Mouse (Mus musculus): ENCODE data around the gene Fyn.

Gene Fyn

DNA sequence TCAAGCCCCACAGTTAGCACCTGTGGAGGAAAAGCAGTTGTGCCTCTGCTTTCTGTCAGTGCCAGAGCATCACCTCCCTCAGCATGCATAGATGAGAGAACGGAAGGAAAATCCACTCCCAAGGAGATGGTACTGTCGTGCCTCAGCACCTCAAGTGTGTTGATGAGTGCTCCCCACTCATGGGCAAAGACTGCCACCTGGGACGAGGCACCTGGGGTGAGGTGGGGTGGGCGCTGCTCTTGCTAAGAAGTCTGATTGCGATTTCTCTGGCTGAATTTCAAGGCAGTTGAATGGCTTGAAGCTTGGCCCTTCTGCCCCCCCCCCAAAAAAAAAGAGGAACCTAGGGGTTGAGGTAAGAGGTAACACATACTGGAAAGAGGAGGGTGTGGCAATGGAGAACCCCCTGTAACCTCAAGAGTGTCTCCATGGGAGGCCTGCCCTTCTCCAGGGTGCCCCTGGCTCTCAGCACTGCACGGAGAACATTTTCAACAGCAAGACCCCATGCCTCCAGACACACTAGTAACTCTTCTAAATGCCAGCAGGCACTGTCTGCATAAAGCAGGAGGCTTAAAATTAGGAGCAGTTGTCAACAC, 148.0 kb downstream of the Fyn start:
- no peak for DNase-seq

DNA sequence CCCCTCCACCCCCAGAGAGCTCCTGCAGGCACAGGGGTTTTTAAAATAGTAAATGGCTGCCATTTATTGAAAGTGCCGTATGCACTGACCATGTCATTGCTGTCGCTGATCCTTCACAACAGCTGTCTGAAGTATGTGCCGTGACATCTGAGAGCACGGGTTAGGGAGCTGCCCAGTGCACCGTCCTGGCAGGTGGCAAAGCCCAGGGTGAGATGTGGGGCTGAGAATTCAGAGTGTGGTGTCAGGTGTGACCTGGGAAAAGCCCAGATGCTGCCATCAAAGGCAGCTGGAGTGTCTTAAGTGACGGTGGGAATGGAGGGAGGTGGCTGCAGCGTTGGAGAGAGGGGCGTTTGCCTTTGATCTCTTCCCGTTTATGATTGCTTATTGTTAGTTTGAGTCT, 148.7 kb downstream of the Fyn start:
- DNase-seq, result no peak

GRCm38 (mm10) chr10:39518232-39518631, 149.6 kb downstream of the Fyn start:
- no peak for DNase-seq

DNA sequence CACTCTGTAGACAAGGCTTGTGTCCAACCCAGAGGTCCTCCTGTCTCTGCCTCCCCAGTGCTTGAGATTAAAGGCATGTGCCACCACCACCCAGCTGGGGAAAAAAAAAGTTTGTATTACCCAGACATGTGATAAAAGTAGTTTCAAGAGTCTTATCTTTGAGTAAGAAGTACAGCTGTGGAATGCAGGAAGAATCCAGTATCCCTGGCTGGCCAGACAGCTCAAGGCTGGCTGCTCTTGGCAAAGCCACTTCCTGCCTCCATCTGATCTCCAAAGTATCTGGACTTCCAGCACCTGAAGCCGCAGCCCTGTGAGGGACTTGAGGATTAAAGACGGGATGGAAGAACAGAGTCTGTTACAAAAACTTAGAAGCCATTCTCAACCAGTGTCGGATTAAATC, 150.2 kb downstream of the Fyn start:
- no peak for DNase-seq

DNA sequence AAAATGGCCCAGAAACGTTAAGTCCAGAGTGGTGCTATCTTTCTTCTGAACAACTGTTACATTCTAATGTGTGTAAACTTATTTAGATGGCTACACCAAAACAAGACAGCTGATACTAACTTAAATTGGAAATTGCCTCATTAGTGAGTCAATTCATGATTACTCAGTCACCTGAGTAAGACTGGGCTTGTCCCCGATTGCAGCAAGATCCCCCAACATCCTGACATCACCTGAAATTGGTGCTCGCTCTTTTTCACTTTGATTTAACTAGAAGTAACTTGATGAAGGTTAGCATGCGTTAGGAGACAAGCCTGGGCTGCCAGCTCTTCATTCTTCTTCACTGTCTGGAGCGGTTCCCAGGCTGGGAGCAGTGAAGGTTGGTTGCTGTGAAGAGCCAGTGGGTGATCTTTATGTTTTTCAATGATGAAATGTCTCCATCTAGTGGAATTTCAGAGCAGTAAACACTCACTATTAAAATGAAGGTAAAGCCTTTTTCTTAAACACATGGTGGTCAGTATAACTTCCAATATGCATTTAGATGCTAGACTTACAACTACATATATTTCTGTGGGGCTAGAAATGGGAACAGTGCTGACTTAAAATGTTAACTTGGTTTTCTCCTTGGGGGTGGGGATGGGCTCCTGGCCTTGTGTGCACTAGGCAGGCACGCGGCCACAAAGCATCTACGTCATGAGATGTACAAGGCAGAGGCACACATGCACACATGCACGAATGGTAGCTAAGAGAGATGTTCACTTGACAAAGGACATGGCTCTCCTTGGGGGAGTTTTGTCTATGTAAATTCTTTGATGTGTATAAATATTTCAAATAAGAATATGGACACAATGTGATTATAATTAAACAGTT, 151.7 kb downstream of the Fyn start:
- peak; percentile 67 for DNase-seq

DNA sequence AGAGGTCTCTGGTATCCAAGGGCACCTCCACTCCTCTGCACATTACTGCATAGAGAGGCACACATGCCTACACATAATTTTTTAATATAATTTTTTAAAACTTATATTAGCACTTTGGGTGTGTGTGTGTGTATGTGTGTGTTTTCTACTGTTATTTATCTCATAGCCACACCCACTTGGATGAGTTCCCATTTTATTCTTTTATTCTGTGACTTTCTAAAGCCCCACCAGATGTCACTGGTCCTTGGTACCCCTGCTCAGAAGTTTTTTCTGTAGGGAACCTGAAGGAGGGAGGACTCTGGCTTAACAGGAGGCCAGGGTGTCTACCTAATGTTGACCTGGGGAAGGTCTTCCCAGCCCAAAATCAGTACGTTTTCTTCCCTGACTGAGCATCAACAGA, 152.7 kb downstream of the Fyn start:
- no peak for DNase-seq

GRCm38 (mm10) chr10:39521861-39522391, 153.3 kb downstream of the Fyn start:
- DNase-seq, result no peak

DNA sequence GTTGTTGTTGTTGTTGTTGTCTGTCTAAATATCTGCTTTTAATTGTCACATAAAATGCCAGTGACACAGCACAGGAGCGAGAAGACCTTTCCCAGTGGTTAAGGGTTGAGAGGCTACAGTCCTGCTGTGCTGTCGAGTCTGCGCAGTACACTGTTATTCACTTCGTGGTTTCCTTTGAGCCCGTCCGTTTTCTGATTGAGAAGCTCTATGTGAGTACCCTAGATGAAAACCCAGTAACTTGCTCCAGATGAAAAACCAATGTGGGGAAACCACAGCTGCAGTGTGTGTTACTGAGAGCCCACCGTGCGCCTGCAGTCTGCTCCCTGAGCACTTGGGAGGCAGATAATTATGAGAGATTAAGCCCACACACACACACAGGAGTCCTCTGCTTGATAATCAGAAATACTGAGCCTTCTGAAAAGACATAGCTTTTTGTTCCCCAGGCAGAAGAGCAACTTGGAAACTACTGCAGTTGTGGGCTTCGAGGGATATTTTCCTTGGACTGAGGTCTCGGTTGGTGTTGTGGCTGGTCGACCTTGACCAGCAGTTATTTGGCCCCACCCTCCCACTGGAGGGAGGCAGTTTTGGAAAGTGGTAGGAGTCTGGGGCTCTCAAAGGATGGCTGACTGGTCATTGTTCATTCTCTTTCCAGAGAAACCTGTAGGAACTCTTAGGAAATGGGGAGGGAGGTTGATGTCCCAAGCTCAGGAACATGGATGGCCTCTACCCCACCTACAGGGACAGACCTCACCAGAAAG, 154.4 kb downstream of the Fyn start:
- no peak for DNase-seq

DNA sequence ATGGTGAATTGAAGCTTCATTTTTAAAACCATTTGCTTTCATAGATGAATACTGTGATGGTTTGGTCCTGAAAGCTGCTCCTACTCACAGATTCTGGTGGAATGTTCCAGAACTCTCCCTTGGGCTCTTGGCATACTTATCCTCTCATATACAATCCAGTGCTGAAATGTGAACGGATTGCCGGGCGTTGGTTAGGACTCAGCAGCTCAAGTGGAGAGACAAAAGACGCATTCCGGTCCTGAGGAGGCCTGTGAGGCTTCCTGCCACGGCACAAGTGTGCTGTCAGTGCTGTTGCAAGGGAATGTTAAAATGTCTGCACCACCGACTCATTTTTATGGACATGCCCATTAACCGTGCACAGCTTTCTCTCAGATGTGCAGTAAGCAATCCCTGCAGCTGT, 155.7 kb downstream of the Fyn start:
- no peak for DNase-seq

GRCm38 (mm10) chr10:39525431-39525830, 156.8 kb downstream of the Fyn start:
- DNase-seq, result no peak

GRCm38 (mm10) chr10:39527113-39527512, 158.5 kb downstream of the Fyn start:
- DNase-seq, result no peak

GRCm38 (mm10) chr10:39529179-39529578, 160.5 kb downstream of the Fyn start:
- DNase-seq, result no peak

GRCm38 (mm10) chr10:39532008-39532740, 163.5 kb downstream of the Fyn start:
- no peak for DNase-seq

DNA sequence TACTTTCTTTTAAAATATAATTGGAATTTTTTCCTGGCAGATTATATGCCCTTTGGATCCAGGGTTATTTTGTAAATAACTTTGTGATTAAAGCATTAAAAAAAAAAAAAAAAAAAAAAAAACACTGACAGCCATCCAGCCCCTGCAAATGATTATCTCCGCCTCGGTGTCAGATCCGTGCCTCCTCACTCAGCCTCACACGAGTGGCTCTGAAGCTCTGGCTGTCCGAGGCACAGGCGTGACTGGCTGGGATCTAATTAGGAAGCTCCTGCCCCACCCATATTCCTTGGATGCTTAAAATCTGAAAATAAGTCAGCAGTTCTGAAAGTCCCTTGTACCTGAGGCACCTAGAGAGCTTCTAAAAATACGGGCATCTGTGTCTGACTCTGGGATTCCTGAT, 164.2 kb downstream of the Fyn start:
- DNase-seq, result no peak

DNA sequence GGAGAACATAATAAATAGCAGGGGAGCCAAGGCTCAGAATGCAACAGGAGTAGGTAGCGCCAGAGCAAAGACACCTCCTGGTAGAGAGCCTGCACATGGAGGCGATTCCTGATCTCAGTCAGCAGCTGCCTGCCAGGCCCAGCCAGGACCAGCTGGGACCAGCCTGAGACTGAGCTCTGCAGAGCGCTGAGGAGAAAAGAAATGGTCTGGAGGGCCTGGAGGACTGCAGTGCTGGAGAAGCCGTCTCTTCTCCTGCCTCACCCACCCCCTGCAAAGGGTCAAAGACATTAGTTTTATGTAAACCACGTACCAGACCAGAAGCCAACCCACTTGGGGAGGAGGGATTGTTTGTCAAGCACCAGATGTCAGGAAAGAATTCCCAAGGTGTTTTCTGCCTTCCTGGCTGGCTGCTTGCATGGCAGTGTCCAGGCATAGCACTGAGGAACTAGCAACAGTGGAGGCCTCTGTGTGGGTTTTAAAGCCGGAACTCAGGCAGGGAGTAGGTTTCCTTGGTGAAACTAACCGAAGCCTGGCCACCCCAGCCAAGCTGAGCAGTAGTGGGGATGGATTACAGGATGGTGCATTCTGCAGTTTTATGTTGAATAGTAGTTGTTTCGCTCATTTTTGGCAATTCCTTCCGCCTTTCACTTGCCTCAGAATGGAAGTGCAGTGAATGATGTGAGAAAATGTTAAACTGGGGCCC, 165.8 kb downstream of the Fyn start:
- peak; percentile 47 for DNase-seq

- no peak for DNase-seq
Measured at GRCm38 (mm10) chr10:39535347-39535746, 166.7 kb downstream of the Fyn start.

DNA sequence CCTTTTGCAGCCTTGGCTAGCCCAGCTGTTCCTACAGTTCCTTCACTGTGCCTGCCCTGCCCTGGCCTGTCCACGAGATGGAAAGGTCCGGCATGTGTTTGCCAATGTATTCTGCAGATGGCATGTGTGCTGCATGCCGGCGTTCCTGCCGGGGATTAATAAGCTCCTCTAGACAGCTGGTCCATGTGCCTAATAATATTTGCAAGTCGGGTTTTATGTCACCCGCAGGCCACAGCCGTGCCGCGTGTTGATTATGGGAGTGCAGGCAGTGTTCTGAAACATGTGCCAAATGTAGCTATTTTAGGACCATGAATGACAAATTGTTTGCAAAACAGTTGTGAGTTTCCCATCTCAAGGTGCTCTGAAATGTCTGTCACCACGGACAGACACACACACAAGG, 167.6 kb downstream of the Fyn start:
- DNase-seq, result peak; percentile 20

DNA sequence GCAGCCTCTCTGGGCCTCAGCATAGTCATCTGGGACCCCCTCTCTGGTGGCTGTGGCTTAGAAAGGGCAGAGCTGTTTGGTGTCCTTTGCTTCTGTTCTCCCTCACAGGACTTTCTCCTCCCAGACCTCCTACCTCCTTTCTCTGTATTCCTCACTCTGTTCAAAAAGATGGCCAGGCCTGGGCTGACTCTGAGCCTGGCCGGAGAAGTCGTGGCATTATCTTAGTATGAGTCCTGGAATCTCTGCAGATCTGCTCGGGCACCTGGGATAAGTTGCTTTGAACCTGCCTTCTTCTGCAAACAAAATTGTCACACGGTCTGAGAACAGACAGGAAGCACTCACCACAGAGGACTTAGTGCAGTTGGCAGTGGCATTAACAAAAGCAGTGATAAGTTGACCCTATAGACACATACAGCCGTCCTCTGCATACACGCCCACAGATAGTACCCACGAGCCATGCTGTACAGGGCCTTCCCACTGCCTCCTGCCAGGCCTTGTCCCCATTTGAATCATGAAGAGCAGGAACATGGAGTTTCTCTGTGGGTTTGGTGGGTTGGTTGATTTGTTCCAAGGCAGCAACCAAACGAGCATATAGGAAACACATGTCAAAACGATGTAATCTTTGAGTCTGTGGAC, 171.5 kb downstream of the Fyn start:
- DNase-seq, result no peak

GRCm38 (mm10) chr10:39540995-39541394, 172.3 kb downstream of the Fyn start:
- DNase-seq, result no peak

DNA sequence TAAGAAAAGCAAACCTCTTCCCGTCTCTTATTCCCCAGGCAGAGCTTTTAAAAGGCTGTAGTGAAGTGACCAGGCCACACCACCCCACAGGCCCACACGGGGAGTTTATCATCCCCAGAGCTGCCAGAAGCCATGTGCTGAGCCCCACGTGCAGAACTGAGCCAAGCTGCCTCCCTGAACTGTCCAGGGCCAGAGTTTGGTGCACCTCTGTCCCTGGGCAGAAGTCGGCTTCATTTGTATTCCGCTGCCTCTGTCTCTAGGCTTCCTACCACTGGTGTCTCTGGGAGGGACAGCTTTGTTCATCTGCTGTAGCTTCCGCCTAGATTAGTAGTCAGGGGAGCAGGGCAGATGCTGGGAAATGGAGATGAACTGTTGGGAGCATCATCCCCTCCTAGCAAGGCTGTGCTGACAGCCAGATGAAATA, 172.8 kb downstream of the Fyn start:
- no peak for DNase-seq

DNA sequence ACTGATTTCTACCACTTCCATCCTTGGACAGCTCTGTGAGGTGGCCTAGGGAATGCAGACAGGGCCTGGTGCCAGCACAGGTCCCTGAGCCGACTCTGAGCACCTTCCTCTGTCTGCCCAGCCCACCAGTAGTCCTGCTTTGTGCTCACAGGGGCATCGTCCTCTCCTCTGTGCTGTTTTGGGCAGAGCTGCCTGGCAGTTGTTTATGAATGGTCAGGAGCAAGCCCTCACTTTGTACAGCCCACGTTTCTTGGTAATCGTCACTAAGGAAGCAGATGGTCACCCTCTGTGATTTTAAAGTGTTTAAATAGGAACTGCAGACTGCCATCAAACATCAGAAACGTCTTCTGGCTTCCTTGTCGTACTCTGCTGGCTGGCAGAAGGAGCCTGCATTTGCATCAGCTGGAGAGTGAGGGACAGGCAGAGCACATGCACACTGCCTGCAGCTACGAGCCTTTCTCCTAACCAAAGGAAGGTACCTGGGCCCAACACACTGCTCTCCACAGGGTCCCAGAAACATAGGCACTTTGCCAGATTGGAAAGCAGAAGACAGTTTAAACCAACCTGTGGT, 173.4 kb downstream of the Fyn start:
- no peak for DNase-seq
